In the genomic region with DNA sequence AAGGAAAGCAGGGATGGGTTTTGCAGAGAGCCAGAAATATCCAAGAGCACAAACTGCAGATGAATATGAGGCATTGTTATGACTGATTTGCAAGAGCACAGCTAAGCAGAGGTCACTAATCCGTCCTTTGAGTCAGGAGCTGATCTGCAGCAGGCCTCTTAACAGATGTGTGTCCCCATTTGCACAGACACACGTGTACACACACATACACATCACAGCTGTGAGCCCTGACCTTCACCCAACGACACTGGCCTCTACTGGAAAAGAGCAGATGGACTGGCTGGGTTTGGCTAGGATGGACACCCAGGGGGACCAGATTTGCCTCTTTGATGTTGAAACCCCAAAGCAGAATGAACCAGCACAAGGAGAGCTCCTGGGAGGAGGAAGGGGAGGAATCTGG, we compare ENCODE assay signal across 11 mouse cellular contexts. TPM values are rescaled to one million over a fixed set of nuclear protein-coding genes. Genes with fewer than 3 reads are reported as not detected.
A peak's percentile ranks its signal among the peaks of the same experiment; 100 is the strongest.
DNase-seq lines count a peak whose midpoint lies in the region; ATAC-seq and TF ChIP-seq lines count a peak whose summit lies in the region.
"Had no signal": no experiment of that assay in that cellular context is flagged by ENCODE, and none has a peak within 500 bp of the region (broad histone marks: within the 10 kb centered on the region; RNA-seq: fewer than 3 reads in every experiment).

No protein-coding gene starts in this region.

- no peaks in the 10 kb centered on the region for H3K27me3 ChIP-seq in forebrain, postnatal 0 days (ENCODE audit: insufficient read depth, low read length)
- H3K27me3 ChIP-seq in midbrain, embryonic 13.5 days, result no peaks in the 10 kb centered on the region
- peaks cover 12% of the 10 kb centered on the region; the same call in 1 of the 2 replicates for H3K27me3 ChIP-seq in lung, postnatal 0 days (replicated peaks; ENCODE audit: insufficient read depth, low read length)

- H3K9ac ChIP-seq in forebrain, postnatal 0 days, result peak overlapping the region; percentile 78; the same call in 1 of the 2 replicates
- H3K9ac ChIP-seq in midbrain, embryonic 13.5 days (replicated peaks), result peak overlapping the region; percentile 87
- H3K9ac ChIP-seq in lung, postnatal 0 days (replicated peaks; ENCODE audit: low read depth), result no peak overlapping the region
- H3K9ac ChIP-seq: liver, embryonic 14.5 days had no signal

- ATAC-seq in forebrain, postnatal 0 days, result no peak
- ATAC-seq in midbrain, embryonic 13.5 days, result no peak
- ATAC-seq in lung, postnatal 0 days, result no peak

- WGBS in forebrain, postnatal 0 days, result 36% methylated on average over 3 of the region's 3 CpGs
- WGBS in midbrain, embryonic 13.5 days, result 13% methylated on average over 3 of the region's 3 CpGs
- WGBS in lung, postnatal 0 days, result 55% methylated on average over 3 of the region's 3 CpGs

- peak overlapping the region; percentile 95 for H3K4me2 ChIP-seq in forebrain, postnatal 0 days (ENCODE audit: low read depth)
- peak overlapping the region; percentile 97 for H3K4me2 ChIP-seq in midbrain, embryonic 13.5 days (replicated peaks)
- no peak overlapping the region for H3K4me2 ChIP-seq in lung, postnatal 0 days (replicated peaks; ENCODE audit: low read depth, low read length)

- no peaks in the 10 kb centered on the region for H3K9me3 ChIP-seq in forebrain, postnatal 0 days (ENCODE audit: low read length)
- H3K9me3 ChIP-seq in midbrain, embryonic 13.5 days, result no peaks in the 10 kb centered on the region
- no peaks in the 10 kb centered on the region; the same call in 1 of the 2 replicates for H3K9me3 ChIP-seq in lung, postnatal 0 days (ENCODE audit: low read length)

- no peaks in the 10 kb centered on the region for H3K36me3 ChIP-seq in forebrain, postnatal 0 days (ENCODE audit: insufficient read depth)
- no peaks in the 10 kb centered on the region for H3K36me3 ChIP-seq in midbrain, embryonic 13.5 days
- no peaks in the 10 kb centered on the region for H3K36me3 ChIP-seq in lung, postnatal 0 days (ENCODE audit: insufficient read depth, low read length)

- peak overlapping the region; percentile 83 for H3K4me3 ChIP-seq in bone marrow macrophage, adult 2 months (ENCODE audit: insufficient read depth, low read length)
- peak overlapping the region; percentile 75 for H3K4me3 ChIP-seq in forebrain, postnatal 0 days (ENCODE audit: low read depth, low read length)
- peak overlapping the region; percentile 75 for H3K4me3 ChIP-seq in midbrain, embryonic 13.5 days (replicated peaks)
- H3K4me3 ChIP-seq in lung, postnatal 0 days (ENCODE audit: low read depth, low read length), result no peak overlapping the region

- TF ChIP-seq POLR2A in bone marrow macrophage, adult 2 months (IDR thresholded peaks at IDR 0.05; ENCODE audit: borderline replicate concordance, low read depth, low read length), result no peak

- peaks cover 76% of the 10 kb centered on the region for H3K4me1 ChIP-seq in bone marrow macrophage, adult 2 months (ENCODE audit: control insufficient read depth, insufficient read depth, low read length)
- peaks cover 14% of the 10 kb centered on the region for H3K4me1 ChIP-seq in forebrain, postnatal 0 days (ENCODE audit: insufficient read depth)
- H3K4me1 ChIP-seq in midbrain, embryonic 13.5 days (replicated peaks), result peaks cover 68% of the 10 kb centered on the region
- 0 out of 2 replicates have a peak, but pooled peaks cover 3% of the 10 kb centered on the region for H3K4me1 ChIP-seq in lung, postnatal 0 days (ENCODE audit: insufficient read depth, low read depth, low read length)

- H3K27ac ChIP-seq in bone marrow macrophage, adult 2 months (ENCODE audit: insufficient read depth, low read depth, low read length), result no peak overlapping the region
- no peak overlapping the region for H3K27ac ChIP-seq in forebrain, postnatal 0 days (ENCODE audit: low read depth, low read length)
- H3K27ac ChIP-seq in midbrain, embryonic 13.5 days, result peak overlapping the region; percentile 32; the same call in 1 of the 2 replicates
- H3K27ac ChIP-seq in lung, postnatal 0 days (ENCODE audit: low read length), result no peak overlapping the region
- H3K27ac ChIP-seq: liver, embryonic 14.5 days had no signal

- TF ChIP-seq EP300 in lung, postnatal 0 days (IDR thresholded peaks at IDR 0.05), result no peak

- peak; percentile 27 to 68 for DNase-seq in adrenal gland, adult (ENCODE audit: inconsistent age in 2 of 2, low spot score in 1 of 2)
- DNase-seq in adrenal gland, postnatal 25 days, result no peak
- no peak for DNase-seq in forebrain, postnatal 0 days
- no peak for DNase-seq in layer of hippocampus, postnatal 36 days
- no peak for DNase-seq in lung, postnatal 0 days (ENCODE audit: low spot score)
- no peak for DNase-seq in lung, postnatal 4 days
- DNase-seq: heart, adult 11 months; kidney, postnatal 25 days had no signal

- no peak for TF ChIP-seq CTCF in bone marrow macrophage, adult 2 months (IDR thresholded peaks at IDR 0.05; ENCODE audit: low read depth, low read length)
- TF ChIP-seq CTCF in forebrain, postnatal 0 days (IDR thresholded peaks at IDR 0.05; ENCODE audit: low read depth), result no peak
- no peak for TF ChIP-seq CTCF in lung, postnatal 0 days (IDR thresholded peaks at IDR 0.05)

RNA-seq across cellular contexts. Expression of a gene that starts 52.7 kb away (rescaled TPM):
- 53.7 and 55.3 TPM in 2 replicates for total RNA-seq in adrenal gland, postnatal 25 days (2021)
- polyA plus RNA-seq in bone marrow macrophage, adult 2 months (2012; ENCODE audit: insufficient read depth, insufficient read length, missing spikeins), result 145 and 158 TPM in 2 replicates
- 241 and 262 TPM in 2 replicates for total RNA-seq in forebrain, postnatal 0 days (2014; rRNA removed)
- 99.1 and 110 TPM in 2 replicates for polyA plus RNA-seq in forebrain, postnatal 0 days (2015; fragmentation: Nextera tagmentation; extraction: Ambion mirVana)
- 88.4 and 93.5 TPM in 2 replicates for polyA plus RNA-seq in midbrain, embryonic 13.5 days (2015; fragmentation: Nextera tagmentation; extraction: Ambion mirVana)
- 100 to 1,000 TPM; 502 to 515 TPM for total RNA-seq in layer of hippocampus, postnatal 36 days (2021)
- 16.6 and 17.2 TPM in 2 replicates for polyA plus RNA-seq in lung, postnatal 0 days (2015; fragmentation: Nextera tagmentation; extraction: Ambion mirVana)

Comparison
In these comparisons a context has a peak if more than half of its experiments do, and no peak if none do; other contexts are left out.
1. DNase-seq: peak in adrenal gland, adult (2 of 2); none in adrenal gland, postnatal 25 days (single experiment), forebrain, postnatal 0 days (single experiment), layer of hippocampus, postnatal 36 days (0 of 2), lung, postnatal 0 days (single experiment) and lung, postnatal 4 days (0 of 2).